Mouse (Mus musculus) kidney, postnatal 0 days (tissue): ENCODE measurements at regions not wholly inside any gene's neighbourhood (a gene's known extent, or its start where the extent isn't known, plus 50 kb on each side); places are given as distances from the start of the nearest gene placed in this dataset.

ENCODE experiments used
- ATAC-seq: fragments of 200-750 bp; cut with Nextera tagmentation; replicated peaks from 2 replicates; pipeline ENCODE4 v1.8.0; 2017; ENCODE audit warnings: low read depth, moderate number of reproducible peaks, moderate TSS enrichment, moderate library complexity; ENCODE audit not compliant: low FRiP score
- DNase-seq: peaks from one replicate; pipeline ENCODE4 v3.0.0-alpha.2; 2016; ENCODE audit warnings: low spot score
- H3K27ac ChIP-seq: fragments of 300-500 bp; sonication (generic); 2 replicates; pipeline ENCODE4 v1.5.1; 2014; ENCODE audit warnings: mild to moderate bottlenecking
- H3K27me3 ChIP-seq: fragments of 300-500 bp; sonication (generic); 2 replicates; pipeline ENCODE4 v1.6.1; 2014; ENCODE audit warnings: low read length, mixed read lengths; ENCODE audit not compliant: insufficient read depth
- H3K36me3 ChIP-seq: fragments of 300-500 bp; sonication (generic); 2 replicates; pipeline ENCODE4 v1.6.1; 2014; ENCODE audit warnings: low read length, mixed read lengths; ENCODE audit not compliant: insufficient read depth
- H3K4me1 ChIP-seq: fragments of 300-500 bp; sonication (generic); replicated peaks from 2 replicates; pipeline ENCODE4 v1.6.1; 2014; ENCODE audit warnings: antibody characterized with exemption, low read length, mixed read lengths; ENCODE audit not compliant: insufficient read depth
- H3K4me2 ChIP-seq: fragments of 300-500 bp; sonication (generic); 2 replicates; pipeline ENCODE4 v1.6.1; 2014; ENCODE audit warnings: mild to moderate bottlenecking, low read length, moderate library complexity, mixed read lengths
- H3K4me3 ChIP-seq: fragments of 300-500 bp; sonication (generic); replicated peaks from 2 replicates; pipeline ENCODE4 v1.5.1; 2014; ENCODE audit warnings: low read depth, low read length
- H3K9ac ChIP-seq: fragments of 300-500 bp; sonication (generic); 2 replicates; pipeline ENCODE4 v1.6.1; 2014; ENCODE audit warnings: low read depth, low read length
- H3K9me3 ChIP-seq: fragments of 300-500 bp; sonication (generic); replicated peaks from 2 replicates; pipeline ENCODE4 v1.6.1; 2016; ENCODE audit warnings: low read length, inconsistent platforms, mixed read lengths
- CTCF ChIP-seq: IDR thresholded peaks from 2 replicates; pipeline ENCODE4 v1.5.1; 2016; ENCODE audit warnings: antibody characterized with exemption, low read depth, mild to moderate bottlenecking, moderate library complexity
- WGBS: fragments of 180-500 bp; shearing (Covaris S2); extraction: QIAGEN DNeasy Blood & Tissue Kit; methylation state at CpG from one replicate; pipeline ENCODE4 v1.1.7; 2014; 5-methylcytosine and 5-hydroxymethylcytosine counted together

DNA sequence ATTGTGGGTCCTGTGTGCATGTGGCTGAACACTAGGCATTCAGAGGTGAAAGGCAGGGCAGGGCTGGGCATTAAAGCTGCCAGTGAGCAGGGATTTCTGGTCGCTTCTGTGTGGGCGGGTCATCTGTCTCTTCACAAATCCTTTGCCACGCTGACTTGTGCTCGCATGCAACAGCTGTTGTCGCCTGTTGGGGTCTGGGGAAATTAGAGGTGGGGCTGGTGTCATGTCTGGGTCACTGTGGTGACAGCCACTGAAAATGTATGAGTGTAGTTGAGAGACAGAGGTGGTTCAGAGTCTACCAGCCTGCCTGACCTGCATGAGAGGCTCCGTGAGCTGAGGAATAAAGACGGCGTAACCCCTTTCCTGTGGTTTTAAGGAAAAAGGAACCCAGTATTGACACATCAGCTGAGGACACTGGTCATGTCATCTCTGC lies 226.8 kb downstream of the Mex3b start:
- H3K27me3 ChIP-seq = no peaks in the 10 kb centered on the region
- WGBS = 28% methylated on average over 8 of the region's 8 CpGs
- H3K4me1 ChIP-seq = 0 out of 2 replicates have a peak, but pooled peaks cover 5% of the 10 kb centered on the region
- H3K9me3 ChIP-seq = no peaks in the 10 kb centered on the region
- H3K27ac ChIP-seq = no peak overlapping the region
- DNase-seq = peak; percentile 68
- H3K9ac ChIP-seq = no peak overlapping the region
- H3K36me3 ChIP-seq = no peaks in the 10 kb centered on the region
- H3K4me3 ChIP-seq = no peak overlapping the region
- ATAC-seq = peak; percentile 44; the same call in 1 of the 2 replicates
- H3K4me2 ChIP-seq = no peak overlapping the region
- no peak for TF ChIP-seq CTCF

DNA sequence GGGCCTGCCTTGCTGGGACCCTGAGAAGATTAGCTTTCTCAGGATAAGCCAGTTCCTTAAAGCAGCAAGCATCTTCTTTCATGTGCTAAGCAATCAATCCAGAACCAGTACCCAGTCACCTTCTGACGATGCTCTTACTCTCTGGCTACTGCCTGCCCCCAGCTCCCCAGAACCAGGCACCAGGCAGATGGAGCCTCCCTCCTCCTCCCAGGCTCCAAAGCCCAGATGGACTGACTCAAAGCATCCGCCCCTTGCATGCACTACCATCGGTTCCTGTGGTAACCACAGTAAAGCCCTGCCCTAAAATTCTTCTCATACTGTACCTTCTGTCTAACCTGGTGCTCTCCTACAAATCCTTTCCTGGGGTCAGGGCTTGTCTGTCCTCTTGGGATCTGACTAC lies 227.8 kb downstream of the Mex3b start:
- H3K9ac ChIP-seq = no peak overlapping the region
- ATAC-seq (no peak), DNase-seq (no peak)
- no peaks in the 10 kb centered on the region for H3K4me1 ChIP-seq
- no peak overlapping the region for H3K27ac ChIP-seq
- no peak overlapping the region for H3K4me3 ChIP-seq
- no peak for TF ChIP-seq CTCF
- no peaks in the 10 kb centered on the region for H3K36me3 ChIP-seq
- no peaks in the 10 kb centered on the region for H3K9me3 ChIP-seq
- no peaks in the 10 kb centered on the region for H3K27me3 ChIP-seq
- H3K4me2 ChIP-seq = no peak overlapping the region
- WGBS = 45% methylated on average over 3 of the region's 3 CpGs

DNA sequence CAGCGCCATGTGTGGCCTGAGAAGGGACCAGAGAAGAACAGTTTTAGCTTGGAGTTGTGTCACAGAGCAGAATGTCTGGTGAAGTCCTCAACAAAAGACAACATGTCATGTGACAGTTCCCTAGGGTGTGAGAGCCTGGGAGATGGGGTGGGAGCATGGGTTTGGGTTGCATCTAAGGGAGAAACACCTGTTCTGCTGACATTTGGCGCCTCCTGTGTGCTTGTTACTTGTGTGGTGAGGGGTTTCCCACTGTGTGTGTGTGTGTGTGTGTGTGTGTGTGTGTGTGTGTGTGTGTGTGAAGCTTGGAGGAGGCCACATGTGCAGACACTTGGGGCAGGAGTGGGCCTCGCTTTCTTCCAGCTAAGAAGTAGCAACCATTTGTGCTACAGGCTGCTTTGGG lies 228.5 kb downstream of the Mex3b start:
- Histone ChIP-seq H3K4me2 (no peak overlapping the region), H3K9ac (no peak overlapping the region), H3K9me3 (no peaks in the 10 kb centered on the region), H3K27me3 (no peaks in the 10 kb centered on the region), H3K27ac (no peak overlapping the region), H3K4me1 (no peaks in the 10 kb centered on the region), H3K4me3 (no peak overlapping the region), H3K36me3 (no peaks in the 10 kb centered on the region)
- WGBS = 83% methylated on average over 3 of the region's 3 CpGs
- TF ChIP-seq CTCF = no peak
- ATAC-seq (no peak), DNase-seq (no peak)

DNA sequence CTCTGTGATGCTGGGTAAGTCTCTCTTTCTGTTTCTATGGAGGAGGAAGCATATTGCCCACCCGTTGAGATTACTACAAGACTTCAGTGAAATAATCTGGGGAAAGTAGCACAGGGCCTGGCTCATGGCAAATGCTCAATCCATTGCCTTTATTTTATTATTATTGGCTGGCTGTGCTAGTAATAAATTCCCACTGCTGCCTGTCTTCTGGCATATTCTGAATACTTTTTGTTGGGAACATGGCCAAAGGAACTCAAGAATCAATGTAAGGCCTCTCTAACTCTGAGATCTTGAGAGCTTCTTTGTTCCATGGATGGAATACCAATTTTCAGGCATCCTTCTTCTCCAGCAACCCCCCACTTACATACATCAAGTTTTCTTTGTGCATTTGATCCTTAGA lies 237.3 kb downstream of the Mex3b start:
- WGBS = 53% methylated on average over 1 of the region's 1 CpGs
- Histone ChIP-seq H3K4me3 (no peak overlapping the region), H3K27ac (no peak overlapping the region), H3K36me3 (no peaks in the 10 kb centered on the region), H3K27me3 (no peaks in the 10 kb centered on the region), H3K9me3 (no peaks in the 10 kb centered on the region), H3K4me1 (no peaks in the 10 kb centered on the region), H3K4me2 (no peak overlapping the region), H3K9ac (no peak overlapping the region)
- DNase-seq = peak; percentile 59
- TF ChIP-seq CTCF = no peak
- ATAC-seq = no peak

DNA sequence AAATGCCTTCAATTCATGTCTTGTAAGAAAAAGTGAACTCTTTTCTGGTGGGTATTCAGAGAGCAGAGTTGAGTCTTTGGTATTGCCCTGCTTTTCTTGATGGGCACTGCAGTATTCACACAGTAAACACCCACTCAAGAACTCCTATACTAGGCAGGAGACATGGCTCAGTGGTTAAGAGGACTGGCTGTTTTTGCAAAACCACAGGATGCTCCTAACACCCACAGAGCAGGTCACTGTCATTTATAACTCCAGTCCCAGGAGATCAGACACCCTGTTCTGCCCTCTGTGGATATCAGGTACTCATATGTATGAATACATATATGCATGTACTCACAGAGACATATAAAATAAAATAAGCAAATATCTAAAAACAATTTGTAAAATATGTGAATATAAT lies 238.5 kb downstream of the Mex3b start:
- H3K4me2 ChIP-seq = no peak overlapping the region
- no peak overlapping the region for H3K4me3 ChIP-seq
- H3K27ac ChIP-seq = no peak overlapping the region
- H3K27me3 ChIP-seq = no peaks in the 10 kb centered on the region
- no peaks in the 10 kb centered on the region for H3K9me3 ChIP-seq
- no peaks in the 10 kb centered on the region for H3K36me3 ChIP-seq
- no peak for DNase-seq
- no peaks in the 10 kb centered on the region for H3K4me1 ChIP-seq
- H3K9ac ChIP-seq = no peak overlapping the region
- no peak for ATAC-seq
- no peak for TF ChIP-seq CTCF

DNA sequence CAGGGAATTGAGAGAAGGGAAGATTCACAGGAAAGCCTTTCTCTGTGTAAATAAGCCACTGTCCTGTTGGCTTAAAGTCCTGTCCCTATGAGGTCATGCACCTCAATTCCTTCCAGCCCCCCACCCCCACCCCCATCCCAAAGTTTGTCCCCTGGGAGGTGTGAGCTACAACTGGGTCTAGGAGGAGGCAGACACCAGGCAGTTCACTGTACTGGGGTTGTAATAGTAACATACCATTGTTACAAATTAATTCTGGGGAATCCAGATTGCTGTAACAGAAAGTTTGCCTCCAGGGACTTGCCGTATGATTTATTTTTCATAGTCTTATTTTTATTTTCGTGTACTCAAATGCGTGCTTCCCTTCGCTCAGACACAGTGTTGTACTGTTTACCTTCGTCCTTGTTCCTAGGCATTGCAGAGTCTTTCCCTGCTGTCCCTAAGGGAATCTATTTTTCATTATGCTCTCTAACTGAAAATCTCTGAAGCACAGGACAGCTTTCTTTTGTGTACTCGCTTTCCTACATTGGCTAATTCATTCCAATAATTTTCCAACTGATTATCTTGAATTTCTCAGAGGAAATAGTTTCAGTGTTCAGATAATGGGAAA lies 244.2 kb downstream of the Mex3b start:
- 75% methylated on average over 6 of the region's 6 CpGs for WGBS
- DNase-seq (peak; percentile 11), ATAC-seq (no peak)
- Histone ChIP-seq H3K4me2 (no peak overlapping the region), H3K9ac (no peak overlapping the region), H3K4me3 (no peak overlapping the region), H3K27me3 (no peaks in the 10 kb centered on the region), H3K27ac (no peak overlapping the region), H3K9me3 (no peaks in the 10 kb centered on the region), H3K4me1 (0 out of 2 replicates have a peak, but pooled peaks cover 2% of the 10 kb centered on the region), H3K36me3 (no peaks in the 10 kb centered on the region)
- no peak for TF ChIP-seq CTCF

DNA sequence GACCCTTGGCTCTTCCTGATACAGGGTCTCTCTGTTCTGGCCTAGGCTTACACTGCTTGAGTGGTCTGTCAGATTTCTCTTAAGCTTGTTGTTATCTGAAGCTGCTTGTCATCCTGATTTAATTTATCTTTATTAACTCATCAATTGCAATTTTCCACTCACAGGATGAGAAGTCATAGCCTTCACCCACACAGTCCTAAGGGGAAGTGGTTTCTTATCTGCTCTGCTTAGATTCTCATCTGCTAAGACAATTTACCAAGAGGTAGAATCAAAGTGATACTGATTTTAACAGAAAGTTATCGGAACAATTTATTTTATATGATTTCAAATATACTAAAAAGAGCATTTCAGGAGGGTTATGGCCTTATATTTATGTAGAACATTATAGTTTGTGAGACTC lies 249.4 kb downstream of the Mex3b start:
- H3K9me3 ChIP-seq = no peaks in the 10 kb centered on the region
- ATAC-seq = no peak
- TF ChIP-seq CTCF = no peak

More for the DNA sequence above, 249.4 kb downstream of the Mex3b start:
- no peak overlapping the region for H3K9ac ChIP-seq
- H3K27me3 ChIP-seq = no peaks in the 10 kb centered on the region
- no peak overlapping the region for H3K27ac ChIP-seq
- H3K36me3 ChIP-seq = no peaks in the 10 kb centered on the region
- H3K4me1 ChIP-seq = 0 out of 2 replicates have a peak, but pooled peaks cover 2% of the 10 kb centered on the region
- DNase-seq = no peak
- no peak overlapping the region for H3K4me2 ChIP-seq
- no peak overlapping the region for H3K4me3 ChIP-seq
- WGBS = 95% methylated on average over 1 of the region's 1 CpGs
